Mouse (Mus musculus): ENCODE results near the gene Gng11. TPM values are rescaled to one million over a fixed set of nuclear protein-coding genes. Genes with fewer than 3 reads are reported as not detected.

Gene Gng11
- not detected for polyA plus RNA-seq (2017; shearing (Covaris generic))

- no peak for ATAC-seq
Measured at GRCm38 (mm10) chr6:4003890-4004306, at the start of gene Gng11. Gng11 (plus strand) TSS chr6:4003904.

- no peak for ATAC-seq
Measured at GRCm38 (mm10) chr6:3954969-3955368, 48.7 kb upstream of the Gng11 start.

- no peak for ATAC-seq
Measured at GRCm38 (mm10) chr6:3967676-3968626, 35.8 kb upstream of the Gng11 start.

- no peak for ATAC-seq
Measured at GRCm38 (mm10) chr6:3973679-3974078, 30.0 kb upstream of the Gng11 start.

GRCm38 (mm10) chr6:3982661-3983284, 20.9 kb upstream of the Gng11 start:
- ATAC-seq = no peak

- ATAC-seq = no peak
Measured at GRCm38 (mm10) chr6:3988750-3989149, 15.0 kb upstream of the Gng11 start, which contains the start of gene Tfpi2. Tfpi2 (minus strand) TSS chr6:3988919.

- ATAC-seq = no peak
Measured at GRCm38 (mm10) chr6:3993492-3993891, 10.2 kb upstream of the Gng11 start, which contains the start of gene Gngt1. Gngt1 (plus strand) TSS chr6:3993792.

GRCm38 (mm10) chr6:3998089-3998488, 5.6 kb upstream of the Gng11 start:
- ATAC-seq = no peak

GRCm38 (mm10) chr6:3999296-3999695, 4.4 kb upstream of the Gng11 start:
- ATAC-seq = no peak

GRCm38 (mm10) chr6:4000716-4001115, 3.0 kb upstream of the Gng11 start:
- ATAC-seq = no peak

GRCm38 (mm10) chr6:4003445-4003844, 259 bp upstream of the Gng11 start:
- no peak for ATAC-seq

- no peak for ATAC-seq
Measured at GRCm38 (mm10) chr6:4004808-4005207, 1.1 kb downstream of the Gng11 start.

GRCm38 (mm10) chr6:4008501-4009040, 4.9 kb downstream of the Gng11 start:
- no peak for ATAC-seq

- no peak for ATAC-seq
Measured at GRCm38 (mm10) chr6:4009548-4009947, 5.8 kb downstream of the Gng11 start.

- ATAC-seq = no peak
Measured at GRCm38 (mm10) chr6:4022645-4023044, 18.9 kb downstream of the Gng11 start.

- no peak for ATAC-seq
Measured at GRCm38 (mm10) chr6:4026367-4026766, 22.7 kb downstream of the Gng11 start.

GRCm38 (mm10) chr6:4030956-4031355, 27.3 kb downstream of the Gng11 start:
- no peak for ATAC-seq

GRCm38 (mm10) chr6:4041821-4042220, 38.1 kb downstream of the Gng11 start:
- no peak for ATAC-seq

GRCm38 (mm10) chr6:4047200-4047599, 43.5 kb downstream of the Gng11 start:
- ATAC-seq = no peak

GRCm38 (mm10) chr6:4052843-4053242, 49.1 kb downstream of the Gng11 start:
- ATAC-seq = no peak

- ATAC-seq = no peak
Measured at GRCm38 (mm10) chr6:4054387-4054786, 50.7 kb downstream of the Gng11 start.
